Comparison of ENCODE assay signal across 11 mouse cellular contexts in genomic region chr17:88142003-88142402, GRCm38 (mm10).
DNase-seq lines count a peak whose midpoint lies in the region; ATAC-seq and TF ChIP-seq lines count a peak whose summit lies in the region.
"Had no signal": no experiment of that assay in that cellular context is flagged by ENCODE, and none has a peak within 500 bp of the region (broad histone marks: within the 10 kb centered on the region; RNA-seq: fewer than 3 reads in every experiment).

No protein-coding gene starts in this region.

- peak overlapping the region; percentile 27; the same call in 1 of the 2 replicates for H3K4me2 ChIP-seq in kidney, embryonic 16.5 days (replicated peaks; ENCODE audit: low read depth, low read length)
- H3K4me2 ChIP-seq in intestine, embryonic 15.5 days (replicated peaks): peak overlapping the region; percentile 31
- peak overlapping the region; percentile 36; the same call in 1 of the 2 replicates for H3K4me2 ChIP-seq in liver, postnatal 0 days (ENCODE audit: low read depth, low read length)
- H3K4me2 ChIP-seq in forebrain, embryonic 12.5 days: no peak overlapping the region

- H3K27me3 ChIP-seq in kidney, embryonic 16.5 days (ENCODE audit: insufficient read depth, low read length): no peaks in the 10 kb centered on the region
- H3K27me3 ChIP-seq in intestine, embryonic 15.5 days (replicated peaks): no peaks in the 10 kb centered on the region
- no peaks in the 10 kb centered on the region for H3K27me3 ChIP-seq in liver, postnatal 0 days (ENCODE audit: insufficient read depth, low read length)
- no peaks in the 10 kb centered on the region for H3K27me3 ChIP-seq in forebrain, embryonic 12.5 days

- no peak overlapping the region for H3K27ac ChIP-seq in kidney, embryonic 16.5 days (ENCODE audit: low read length)
- H3K27ac ChIP-seq in brown adipose tissue, adult 24 weeks (replicated peaks; ENCODE audit: low read depth, low read length): no peak overlapping the region
- no peak overlapping the region for H3K27ac ChIP-seq in intestine, embryonic 15.5 days
- H3K27ac ChIP-seq in liver, postnatal 0 days (ENCODE audit: low read depth): no peak overlapping the region
- no peak overlapping the region for H3K27ac ChIP-seq in forebrain, embryonic 12.5 days
- H3K27ac ChIP-seq: hindbrain, postnatal 0 days; macrophage had no signal

- no peak for ATAC-seq in kidney, embryonic 16.5 days (ENCODE audit: low FRiP score, low TSS enrichment)
- peak; percentile 65; the same call in 1 of the 2 replicates for ATAC-seq in intestine, embryonic 15.5 days
- ATAC-seq in liver, postnatal 0 days: no peak
- ATAC-seq in forebrain, embryonic 12.5 days (ENCODE audit: low FRiP score): no peak
- ATAC-seq: forebrain, postnatal 0 days; hindbrain, postnatal 0 days had no signal

- no peaks in the 10 kb centered on the region for H3K4me1 ChIP-seq in kidney, embryonic 16.5 days (ENCODE audit: insufficient read depth, low read length)
- H3K4me1 ChIP-seq in brown adipose tissue, adult 24 weeks (ENCODE audit: control insufficient read depth, insufficient read depth, insufficient read length, low read length): peaks cover 2% of the 10 kb centered on the region; the same call in 1 of the 2 replicates
- H3K4me1 ChIP-seq in intestine, embryonic 15.5 days (replicated peaks): no peaks in the 10 kb centered on the region
- H3K4me1 ChIP-seq in liver, postnatal 0 days (ENCODE audit: insufficient read depth): no peaks in the 10 kb centered on the region
- H3K4me1 ChIP-seq in forebrain, embryonic 12.5 days: no peaks in the 10 kb centered on the region

- H3K9me3 ChIP-seq in kidney, embryonic 16.5 days (ENCODE audit: low read length): no peaks in the 10 kb centered on the region
- H3K9me3 ChIP-seq in intestine, embryonic 15.5 days: no peaks in the 10 kb centered on the region
- no peaks in the 10 kb centered on the region for H3K9me3 ChIP-seq in liver, postnatal 0 days (ENCODE audit: low read length)
- H3K9me3 ChIP-seq in forebrain, embryonic 12.5 days: no peaks in the 10 kb centered on the region

- TF ChIP-seq CTCF in liver, postnatal 0 days (IDR thresholded peaks at IDR 0.05; ENCODE audit: low read depth): no peak

- H3K4me3 ChIP-seq in kidney, embryonic 16.5 days (ENCODE audit: low read length): no peak overlapping the region
- peak overlapping the region; percentile 46 for H3K4me3 ChIP-seq in brown adipose tissue, adult 24 weeks (ENCODE audit: insufficient read depth, low read depth, low read length)
- H3K4me3 ChIP-seq in intestine, embryonic 15.5 days (replicated peaks): no peak overlapping the region; the same call in 1 of the 2 replicates
- H3K4me3 ChIP-seq in liver, postnatal 0 days (ENCODE audit: low read depth, low read length): no peak overlapping the region
- H3K4me3 ChIP-seq in forebrain, embryonic 12.5 days (replicated peaks): no peak overlapping the region

- no peak for TF ChIP-seq EP300 in liver, postnatal 0 days (IDR thresholded peaks at IDR 0.05; ENCODE audit: low read depth)

- no peak overlapping the region for H3K9ac ChIP-seq in kidney, embryonic 16.5 days (replicated peaks; ENCODE audit: low read length)
- H3K9ac ChIP-seq in intestine, embryonic 15.5 days: no peak overlapping the region
- no peak overlapping the region for H3K9ac ChIP-seq in liver, postnatal 0 days (replicated peaks)
- no peak overlapping the region for H3K9ac ChIP-seq in forebrain, embryonic 12.5 days
- H3K9ac ChIP-seq: forebrain, postnatal 0 days had no signal

- no peak for DNase-seq in kidney, postnatal 4 days
- DNase-seq in liver, postnatal 0 days: no peak
- no peak for DNase-seq in adrenal gland, postnatal 36 days
- DNase-seq: cerebellum, adult 9-10 months; forebrain, postnatal 0 days had no signal

- no peaks in the 10 kb centered on the region for H3K36me3 ChIP-seq in kidney, embryonic 16.5 days (ENCODE audit: insufficient read depth, low read length)
- H3K36me3 ChIP-seq in intestine, embryonic 15.5 days: no peaks in the 10 kb centered on the region
- H3K36me3 ChIP-seq in liver, postnatal 0 days (replicated peaks; ENCODE audit: insufficient read depth, low read length): no peaks in the 10 kb centered on the region
- no peaks in the 10 kb centered on the region for H3K36me3 ChIP-seq in forebrain, embryonic 12.5 days (replicated peaks)

- WGBS in kidney, embryonic 16.5 days: 56% methylated on average over 8 of the region's 8 CpGs
- 49% methylated on average over 8 of the region's 8 CpGs for WGBS in intestine, embryonic 15.5 days
- 55% methylated on average over 8 of the region's 8 CpGs for WGBS in liver, postnatal 0 days (ENCODE audit: insufficient replicate concordance)
- 54% methylated on average over 8 of the region's 8 CpGs for WGBS in forebrain, embryonic 12.5 days
